Mouse (Mus musculus): ENCODE results near the gene Emilin1.

- TF ChIP-seq MAFK (IDR thresholded peaks at IDR 0.05; ENCODE audit: insufficient read depth, low read depth, low read length) (no peak), ZNF384 (IDR thresholded peaks at IDR 0.05; ENCODE audit: low read depth, low read length) (no peak)
Observed at GRCm38 (mm10) chr5:30878616-30879015, 34.6 kb upstream of the Emilin1 start.

All from ES-E14 (cell line).